Mouse (Mus musculus) heart, embryonic 13.5 days (tissue): ENCODE measurements around the gene S100a3. TPM values are rescaled to one million over a fixed set of nuclear protein-coding genes. Genes with fewer than 3 reads are reported as not detected.

Source experiments
- ATAC-seq: fragments of 200-750 bp; cut with Nextera tagmentation; 2 replicates; pipeline ENCODE4 v1.8.0; 2017; ENCODE audit warnings: moderate TSS enrichment; ENCODE audit not compliant: insufficient number of reproducible peaks, low FRiP score, low TSS enrichment; ENCODE audit errors: extremely low read depth
- H3K27ac ChIP-seq: fragments of 300-500 bp; sonication (generic); replicated peaks from 2 replicates; pipeline ENCODE4 v1.5.1; 2015; ENCODE audit warnings: moderate library complexity, mild to moderate bottlenecking, inconsistent platforms
- H3K27me3 ChIP-seq: fragments of 300-500 bp; sonication (generic); replicated peaks from 2 replicates; pipeline ENCODE4 v1.6.1; 2015; ENCODE audit warnings: mild to moderate bottlenecking, inconsistent platforms
- H3K36me3 ChIP-seq: fragments of 300-500 bp; sonication (generic); 2 replicates; pipeline ENCODE4 v1.6.1; 2015; ENCODE audit warnings: mild to moderate bottlenecking, inconsistent platforms
- H3K4me1 ChIP-seq: fragments of 300-500 bp; sonication (generic); 2 replicates; pipeline ENCODE4 v1.6.1; 2015; ENCODE audit warnings: inconsistent platforms
- H3K4me2 ChIP-seq: fragments of 300-500 bp; sonication (generic); 2 replicates; pipeline ENCODE4 v1.6.1; 2015; ENCODE audit warnings: inconsistent platforms, mild to moderate bottlenecking, moderate library complexity
- H3K4me3 ChIP-seq: fragments of 300-500 bp; sonication (generic); 2 replicates; pipeline ENCODE4 v1.5.1; 2015; ENCODE audit warnings: moderate library complexity, mild to moderate bottlenecking, inconsistent platforms
- H3K9ac ChIP-seq: fragments of 300-500 bp; sonication (generic); 2 replicates; pipeline ENCODE4 v1.6.1; 2015; ENCODE audit warnings: inconsistent platforms, mild to moderate bottlenecking, moderate library complexity
- H3K9me3 ChIP-seq: fragments of 300-500 bp; sonication (generic); 2 replicates; pipeline ENCODE4 v1.6.1; 2016; ENCODE audit warnings: inconsistent platforms
- WGBS: fragments of 180-500 bp; shearing (Covaris S2); methylation state at CpG from one replicate; pipeline ENCODE4 v1.1.7; 2015; ENCODE audit warnings: mixed read lengths; 5-methylcytosine and 5-hydroxymethylcytosine counted together
- polyA plus RNA-seq: library from polyadenylated mRNA; unstranded; fragments of >200 nt; fragmentation: Nextera tagmentation; extraction: Ambion mirVana; gene quantifications from 2 replicates; pipeline ENCODE4 v1.2.1, GENCODE M21; 2015

Gene S100a3
- polyA plus RNA-seq, 1 experiment from 2014 or later, result 0.27 TPM

GRCm38 (mm10) chr3:90649832-90650231, 89.5 kb downstream of the S100a3 start:
- no peak for ATAC-seq
- WGBS, result 82% methylated on average over 2 of the region's 2 CpGs

More at GRCm38 (mm10) chr3:90649832-90650231, 89.5 kb downstream of the S100a3 start:
- no peak overlapping the region for H3K9ac ChIP-seq
- no peaks in the 10 kb centered on the region for H3K4me1 ChIP-seq
- H3K27me3 ChIP-seq, result peaks cover 13% of the 10 kb centered on the region
- no peak overlapping the region for H3K4me3 ChIP-seq
- H3K36me3 ChIP-seq, result no peaks in the 10 kb centered on the region
- H3K4me2 ChIP-seq, result no peak overlapping the region
- H3K27ac ChIP-seq, result no peak overlapping the region
- H3K9me3 ChIP-seq, result no peaks in the 10 kb centered on the region

Other genes starting within 250 kb of the S100a3 start
- 5.5 and 7.2 TPM in 2 replicates for gene Slc27a3, start 170.6 kb upstream of the S100a3 start, polyA plus RNA-seq
- gene Ints3, start 127.0 kb upstream of the S100a3 start, polyA plus RNA-seq, result 17.5 and 19.8 TPM in 2 replicates
- 9.7 and 11.4 TPM in 2 replicates for gene Npr1, start 94.7 kb upstream of the S100a3 start, polyA plus RNA-seq
- 116 and 125 TPM in 2 replicates for gene Ilf2, start 84.5 kb upstream of the S100a3 start, polyA plus RNA-seq
- gene Snapin, start 69.5 kb upstream of the S100a3 start, polyA plus RNA-seq, result 72.8 and 74.7 TPM in 2 replicates
- gene Chtop, start 51.1 kb upstream of the S100a3 start, polyA plus RNA-seq, result 92.0 and 98.5 TPM in 2 replicates
- 203 and 220 TPM in 2 replicates for gene S100a1, start 46.2 kb upstream of the S100a3 start, polyA plus RNA-seq
- 70.4 and 73.4 TPM in 2 replicates for gene S100a13, start 46.1 kb upstream of the S100a3 start, polyA plus RNA-seq
- gene S100a14, start 33.7 kb upstream of the S100a3 start, polyA plus RNA-seq, result 0.17 and 0.28 TPM in 2 replicates
- 62.7 and 65.2 TPM in 2 replicates for gene S100a16, start 23.3 kb upstream of the S100a3 start, polyA plus RNA-seq
- not detected in 2 replicates for gene S100a2, start 29.7 kb downstream of the S100a3 start, polyA plus RNA-seq
- not detected in 2 replicates for gene Gm42674, start 41.3 kb downstream of the S100a3 start, polyA plus RNA-seq
- 2.4 and 3.1 TPM in 2 replicates for gene S100a4, start 43.2 kb downstream of the S100a3 start, polyA plus RNA-seq
- gene S100a5, start 47.9 kb downstream of the S100a3 start, polyA plus RNA-seq, result not detected in 2 replicates
- gene S100a6, start 52.3 kb downstream of the S100a3 start, polyA plus RNA-seq, result 38.1 and 38.2 TPM in 2 replicates
- not detected in 2 replicates for gene S100a7a, start 93.4 kb downstream of the S100a3 start, polyA plus RNA-seq
- 10.4 and 15.2 TPM in 2 replicates for gene S100a8, start 108.4 kb downstream of the S100a3 start, polyA plus RNA-seq
- 5.2 and 10.9 TPM in 2 replicates for gene S100a9, start 135.1 kb downstream of the S100a3 start, polyA plus RNA-seq
- not detected in 2 replicates for gene Pglyrp4, start 166.3 kb downstream of the S100a3 start, polyA plus RNA-seq
- not detected in 2 replicates for gene Gm5849, start 217.3 kb downstream of the S100a3 start, polyA plus RNA-seq